Mouse (Mus musculus) erythroblast, embryonic 14.5 days (primary cell): Measurements from ENCODE around the gene AU041133.
"Not testable (repeated sequence)": the region's sequence is repeated elsewhere in the genome, so short reads cannot be mapped to it uniquely, and the experiment has no call there.

Experiments used
- GATA1 ChIP-seq: IDR thresholded peaks from 2 replicates; pipeline ENCODE4 v1.6.1; 2012; ENCODE audit warnings: low read length, inconsistent platforms, mixed read lengths
- TAL1 ChIP-seq: IDR thresholded peaks from 3 replicates; pipeline ENCODE4 v1.6.1; 2012; ENCODE audit warnings: low read length, inconsistent platforms, mixed read lengths

- TF ChIP-seq GATA1, TAL1: not testable (repeated sequence)
These were observed 44.8 kb upstream of the AU041133 start, which contains the start of gene BC024063 for GRCm38 (mm10) chr10:82082728-82083621.
